Mouse (Mus musculus) G1E (cell line): ENCODE results near the gene Cbfa2t2. TPM values are rescaled to one million over a fixed set of nuclear protein-coding genes. Genes with fewer than 3 reads are reported as not detected.

Experiments used
- ATAC-seq: 2 replicates; pipeline ENCODE4 v1.8.0; 2016; ENCODE audit warnings: mild to moderate bottlenecking; ENCODE audit not compliant: insufficient number of reproducible peaks, poor library complexity, low FRiP score, severe bottlenecking; ENCODE audit errors: extremely low read depth
- DNase-seq: peaks from one replicate; pipeline ENCODE4 v3.0.0; 2012; ENCODE audit warnings: low spot score
- H3K27me3 ChIP-seq: 2 replicates; pipeline ENCODE4 v1.6.1; 2012; ENCODE audit warnings: mild to moderate bottlenecking, low read length, inconsistent platforms; ENCODE audit not compliant: insufficient read depth
- H3K36me3 ChIP-seq: replicated peaks from 2 replicates; pipeline ENCODE3; 2012; ENCODE audit warnings: mild to moderate bottlenecking, inconsistent platforms
- H3K4me1 ChIP-seq: 2 replicates; pipeline ENCODE4 v1.6.1; 2012; ENCODE audit warnings: low read depth, low read length, inconsistent platforms, mixed read lengths; ENCODE audit not compliant: insufficient read depth
- H3K4me3 ChIP-seq: 2 replicates; pipeline ENCODE4 v1.5.1; 2012; ENCODE audit warnings: low read depth, mild to moderate bottlenecking, inconsistent platforms, low read length, moderate library complexity, mixed read lengths
- H3K9me3 ChIP-seq: replicated peaks from 2 replicates; pipeline ENCODE4 v1.6.1; 2012; ENCODE audit warnings: inconsistent platforms
- CTCF ChIP-seq: IDR thresholded peaks from 2 replicates; pipeline ENCODE4 v1.5.1; 2012; ENCODE audit warnings: low read depth, low read length, inconsistent platforms, mixed read lengths
- GATA1 ChIP-seq: IDR thresholded peaks from 2 replicates; pipeline ENCODE4 v1.6.1; 2012; ENCODE audit warnings: borderline replicate concordance, low read length, inconsistent platforms, mixed read lengths
- GATA2 ChIP-seq: IDR thresholded peaks from 2 replicates; pipeline ENCODE4 v1.6.1; 2012; ENCODE audit warnings: low read depth, low read length, inconsistent platforms, borderline replicate concordance
- POLR2AphosphoS5 ChIP-seq: IDR thresholded peaks from 2 replicates; pipeline ENCODE4 v1.6.1; 2012; ENCODE audit warnings: low read depth, low read length, inconsistent platforms; ENCODE audit not compliant: insufficient replicate concordance
- TAL1 ChIP-seq: conservative IDR thresholded peaks from 2 replicates; pipeline ENCODE4 v1.6.1; 2012; ENCODE audit warnings: low read depth, low read length, inconsistent platforms, mixed read lengths
- polyA plus RNA-seq: library from polyadenylated mRNA; stranded (reverse); fragments of >175 nt; gene quantifications from 2 replicates; pipeline ENCODE4 v1.2.3, GENCODE M21; 2012
- total RNA-seq, 2 experiments: library from RNA; stranded (forward) in 1 of 2; stranded (reverse) in 1 of 2; fragments of 200-1000 nt in 1 of 2; fragments of >200 nt in 1 of 2; fragmentation: Nextera tagmentation in 1 of 2; gene quantifications; 2 replicates each; pipeline ENCODE4 v1.2.3; 2014 to 2017

The Cbfa2t2 gene
- total and polyA plus RNA-seq, 3 experiments: 7.8 to 29.8 (median 13.7) TPM

DNA sequence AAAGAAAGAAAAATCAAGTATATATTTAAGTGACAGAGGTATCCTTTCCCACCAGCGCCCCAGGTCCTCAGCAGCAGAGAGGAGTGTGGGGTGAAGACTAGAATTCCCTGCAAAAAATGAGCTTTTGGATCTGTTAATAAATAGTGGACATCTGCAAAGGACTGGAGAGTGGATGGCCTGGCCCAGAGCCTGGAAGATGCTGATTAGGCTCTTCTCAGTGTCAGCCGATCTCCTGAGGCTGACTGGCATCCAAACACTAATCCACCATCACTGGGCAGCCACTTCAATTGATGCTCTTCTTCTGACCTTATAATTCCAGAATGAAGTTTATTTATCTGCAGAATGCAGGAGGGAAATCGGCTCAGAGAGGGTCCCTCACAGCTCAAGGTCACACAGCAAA is 136.7 kb downstream of the Cbfa2t2 start:
- Histone ChIP-seq H3K4me1 (peaks cover 55% of the 10 kb centered on the region), H3K36me3 (peaks cover 8% of the 10 kb centered on the region), H3K4me3 (no peak overlapping the region), H3K9me3 (no peaks in the 10 kb centered on the region), H3K27me3 (no peaks in the 10 kb centered on the region; the same call in 1 of the 2 replicates)
- DNase-seq (no peak), ATAC-seq (no peak)
- TF ChIP-seq POLR2AphosphoS5 (no peak), CTCF (no peak), TAL1 (no peak), GATA2 (no peak), GATA1 (no peak)

DNA sequence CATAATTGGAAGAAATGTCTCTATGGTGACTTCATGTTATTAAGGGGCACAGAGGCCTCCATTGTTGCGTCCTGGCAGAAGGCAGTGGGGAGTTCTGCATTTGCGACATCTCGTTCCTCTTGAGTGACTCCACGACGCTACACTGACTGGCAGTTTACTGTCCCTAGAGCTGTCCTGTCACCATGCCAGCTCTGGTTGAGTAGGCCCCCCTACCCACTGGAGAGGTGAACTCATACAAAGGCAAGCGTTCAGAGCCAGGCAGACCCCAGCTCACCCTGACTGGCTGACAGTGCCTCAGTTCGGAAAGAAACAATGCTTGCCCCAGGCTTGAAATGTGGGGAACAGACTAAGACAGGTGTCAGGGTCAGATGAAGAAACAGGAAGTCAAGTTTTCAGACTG is 138.0 kb downstream of the Cbfa2t2 start:
- no peaks in the 10 kb centered on the region for H3K9me3 ChIP-seq
- no peaks in the 10 kb centered on the region; the same call in 1 of the 2 replicates for H3K27me3 ChIP-seq
- no peak for DNase-seq
- ATAC-seq: no peak
- H3K4me3 ChIP-seq: no peak overlapping the region
- TF ChIP-seq GATA2 (no peak), CTCF (no peak), GATA1 (no peak), TAL1 (no peak), POLR2AphosphoS5 (no peak)
- H3K4me1 ChIP-seq: peaks cover 43% of the 10 kb centered on the region
- no peaks in the 10 kb centered on the region for H3K36me3 ChIP-seq

DNA sequence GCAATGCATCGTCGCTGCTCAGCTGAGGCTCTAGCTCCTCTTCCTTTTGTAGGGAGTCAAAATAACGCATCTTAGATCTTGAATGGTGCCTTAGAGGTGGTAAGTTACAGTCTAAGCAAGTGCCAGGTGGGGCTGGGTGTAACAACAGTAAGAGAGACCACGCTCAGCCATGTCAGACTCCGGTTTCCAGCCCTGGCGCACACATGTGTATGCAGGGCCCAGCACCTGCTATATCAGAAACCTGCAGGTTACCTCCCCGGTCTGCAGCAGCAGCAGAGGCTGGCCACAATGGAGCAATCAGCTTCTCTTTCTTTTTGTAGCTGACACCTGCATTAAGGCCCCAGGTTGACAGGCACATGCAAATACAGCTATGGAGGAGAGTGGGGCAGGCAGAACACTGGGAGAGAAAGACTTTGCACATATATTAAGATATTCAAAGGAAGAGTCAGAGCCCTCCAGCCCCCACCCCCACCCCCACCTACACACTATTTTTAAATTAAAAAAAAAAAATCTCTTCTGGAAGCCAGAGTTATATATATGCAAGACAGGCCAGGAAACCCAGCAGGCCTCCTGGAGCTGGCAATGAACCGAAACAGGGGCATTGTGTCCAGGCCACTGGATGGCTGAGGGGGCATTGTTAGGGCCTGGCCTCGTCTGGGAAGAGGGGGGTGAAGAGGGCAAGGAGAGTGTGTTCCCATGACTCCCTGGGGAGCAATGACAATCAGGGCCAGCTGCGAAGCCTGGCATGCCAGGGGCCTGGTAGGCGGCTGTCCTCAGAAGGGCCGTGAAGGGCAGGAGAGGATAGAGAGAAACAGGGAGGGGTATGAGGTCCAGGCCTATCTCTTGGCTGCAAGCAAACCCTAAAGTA is 140.8 kb downstream of the Cbfa2t2 start:
- DNase-seq (no peak), ATAC-seq (no peak)
- H3K4me1 ChIP-seq: peaks cover 27% of the 10 kb centered on the region
- no peaks in the 10 kb centered on the region; the same call in 1 of the 2 replicates for H3K27me3 ChIP-seq
- no peaks in the 10 kb centered on the region for H3K9me3 ChIP-seq
- no peak overlapping the region for H3K4me3 ChIP-seq
- TF ChIP-seq GATA2: no peak
- TF ChIP-seq TAL1: no peak
- no peak for TF ChIP-seq GATA1
- TF ChIP-seq CTCF: no peak
- H3K36me3 ChIP-seq: no peaks in the 10 kb centered on the region

DNA sequence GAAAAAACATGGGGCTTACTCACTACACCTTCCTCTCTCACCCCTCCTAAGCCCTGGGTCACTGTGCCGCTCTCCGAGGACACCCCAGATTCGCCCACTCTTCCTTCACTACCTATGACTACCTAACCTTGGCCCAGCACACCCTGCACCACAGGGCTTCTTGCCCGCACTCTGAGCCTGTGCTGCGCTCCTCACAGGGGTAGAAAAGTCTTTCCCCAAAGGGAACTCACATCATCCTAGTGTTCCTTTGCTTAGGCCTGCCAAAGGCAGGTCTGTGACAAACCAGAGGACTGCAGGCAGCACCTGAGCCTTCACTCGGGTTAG is 141.4 kb downstream of the Cbfa2t2 start:
- no peaks in the 10 kb centered on the region for H3K9me3 ChIP-seq
- no peak for TF ChIP-seq GATA1
- no peak for TF ChIP-seq POLR2AphosphoS5
- TF ChIP-seq TAL1: no peak
- TF ChIP-seq CTCF: no peak
- no peak for TF ChIP-seq GATA2
- H3K4me1 ChIP-seq: peaks cover 28% of the 10 kb centered on the region
- no peak overlapping the region for H3K4me3 ChIP-seq
- DNase-seq (no peak), ATAC-seq (no peak)
- no peaks in the 10 kb centered on the region; the same call in 1 of the 2 replicates for H3K27me3 ChIP-seq
- H3K36me3 ChIP-seq: no peaks in the 10 kb centered on the region

DNA sequence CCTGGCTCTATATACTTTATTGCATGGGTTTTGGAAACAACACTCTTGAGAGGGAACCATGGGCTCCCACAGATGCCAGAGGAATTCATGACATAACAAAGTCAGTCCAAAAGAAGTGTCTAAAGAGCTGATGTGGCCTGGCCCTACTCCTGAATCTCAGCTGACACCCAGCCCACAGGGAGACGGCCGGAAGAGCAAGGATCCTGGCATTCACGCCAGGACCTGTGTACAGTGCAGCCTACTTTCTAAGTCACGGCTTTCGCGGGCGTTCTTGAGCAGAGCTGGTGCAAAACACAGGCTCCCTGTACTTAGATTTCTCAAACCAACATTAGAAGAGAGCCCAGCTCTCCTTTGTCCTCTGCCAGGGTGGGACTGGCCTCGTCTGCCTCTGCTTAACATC is 144.3 kb downstream of the Cbfa2t2 start:
- Histone ChIP-seq H3K4me3 (no peak overlapping the region), H3K9me3 (no peaks in the 10 kb centered on the region), H3K4me1 (peaks cover 40% of the 10 kb centered on the region), H3K27me3 (no peaks in the 10 kb centered on the region; the same call in 1 of the 2 replicates), H3K36me3 (no peaks in the 10 kb centered on the region)
- TF ChIP-seq TAL1: no peak
- TF ChIP-seq GATA1: no peak
- ATAC-seq (no peak), DNase-seq (no peak)

DNA sequence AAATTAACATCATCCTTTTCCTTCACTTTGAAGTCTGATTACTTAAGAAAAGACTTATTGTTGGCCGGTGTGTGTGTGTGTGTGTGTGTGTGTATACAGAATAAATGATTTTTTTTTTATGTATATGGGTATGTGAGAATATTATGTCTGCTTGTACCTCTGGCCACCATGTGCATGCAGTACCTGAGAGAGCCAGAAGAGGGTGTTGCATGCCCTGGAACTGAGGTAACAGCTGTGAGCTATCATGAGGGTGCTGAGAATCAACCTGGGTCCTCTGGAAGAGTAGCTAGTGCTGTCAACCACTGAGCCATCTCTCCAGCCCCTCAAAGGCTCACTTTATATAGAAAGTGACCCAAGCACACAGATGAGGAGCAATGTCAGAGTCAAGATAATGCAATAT is 145.1 kb downstream of the Cbfa2t2 start:
- TF ChIP-seq POLR2AphosphoS5 (no peak), GATA2 (no peak), CTCF (no peak), GATA1 (no peak), TAL1 (no peak)
- Histone ChIP-seq H3K4me1 (peaks cover 40% of the 10 kb centered on the region), H3K27me3 (no peaks in the 10 kb centered on the region; the same call in 1 of the 2 replicates), H3K36me3 (peaks cover 4% of the 10 kb centered on the region), H3K9me3 (no peaks in the 10 kb centered on the region), H3K4me3 (no peak overlapping the region)
- no peak for DNase-seq
- ATAC-seq: no peak
